Mouse (Mus musculus): ENCODE results near the gene 1110004F10Rik.

The 1110004F10Rik gene

DNA sequence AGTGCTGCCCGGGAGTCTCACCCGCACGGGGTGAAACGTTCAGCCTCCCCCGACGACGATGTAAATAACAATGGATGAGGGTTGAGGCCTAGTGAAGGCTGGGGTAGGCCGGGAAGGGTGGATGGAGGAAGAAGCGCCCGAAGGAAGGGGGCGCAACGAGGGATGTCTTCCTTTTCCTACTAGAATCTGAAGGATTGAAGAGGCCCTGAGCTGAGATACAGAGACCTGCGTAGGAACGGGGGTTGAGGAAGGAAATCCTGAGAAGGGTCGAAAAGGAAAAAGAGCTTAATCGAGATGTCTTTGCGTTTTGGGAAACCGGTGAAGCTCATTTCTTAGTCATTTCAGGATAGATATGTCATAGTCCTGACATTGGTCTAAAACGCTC lies 54.3 kb downstream of the 1110004F10Rik start:
- DNase-seq = no peak

DNA sequence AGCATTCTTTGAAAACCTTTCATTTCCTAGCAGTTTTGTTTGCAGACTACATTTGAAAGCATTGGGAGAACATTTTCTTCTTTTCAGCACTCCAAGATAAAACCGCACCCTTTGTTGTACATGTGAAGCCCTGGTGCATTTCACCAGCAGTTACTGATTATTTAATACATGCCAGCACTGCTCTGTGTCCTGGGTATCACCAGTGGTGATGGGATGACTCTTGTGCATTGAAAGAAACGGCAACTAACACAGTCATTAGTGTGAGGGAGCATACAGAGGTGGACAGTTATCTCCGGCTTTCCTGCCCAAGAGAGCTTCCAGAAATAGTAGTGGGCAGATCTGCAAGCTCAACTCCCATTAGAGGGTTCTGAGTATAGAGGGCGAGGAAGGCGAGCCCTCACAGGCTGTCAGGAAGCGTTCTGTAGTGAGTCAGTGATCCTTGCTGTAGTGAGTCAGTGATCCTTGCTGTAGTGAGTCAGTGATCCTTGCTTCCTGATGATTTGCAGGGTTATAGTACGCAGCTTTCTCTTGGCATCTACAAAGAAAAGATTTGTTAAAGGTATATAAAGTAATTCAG lies 60.8 kb downstream of the 1110004F10Rik start:
- no peak for DNase-seq

DNA sequence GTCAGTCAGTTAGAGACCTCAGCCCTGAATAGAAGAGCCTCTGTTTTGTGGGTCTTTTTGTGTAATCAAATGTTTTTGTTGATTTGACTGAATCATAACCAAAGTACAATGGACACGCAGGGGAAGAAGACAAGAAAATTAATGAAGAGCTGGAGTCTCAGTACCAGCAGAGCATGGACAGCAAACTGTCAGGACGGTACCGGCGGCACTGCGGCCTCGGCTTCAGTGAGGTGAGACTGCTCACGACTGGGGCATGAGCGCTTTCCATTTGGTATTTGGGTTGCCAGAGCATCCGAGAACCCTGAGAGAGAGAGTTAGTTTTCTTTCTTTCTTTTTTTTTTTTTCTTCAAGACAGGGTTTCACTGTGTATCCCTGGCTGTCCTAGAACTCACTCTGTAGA lies 63.9 kb downstream of the 1110004F10Rik start:
- DNase-seq = no peak

DNA sequence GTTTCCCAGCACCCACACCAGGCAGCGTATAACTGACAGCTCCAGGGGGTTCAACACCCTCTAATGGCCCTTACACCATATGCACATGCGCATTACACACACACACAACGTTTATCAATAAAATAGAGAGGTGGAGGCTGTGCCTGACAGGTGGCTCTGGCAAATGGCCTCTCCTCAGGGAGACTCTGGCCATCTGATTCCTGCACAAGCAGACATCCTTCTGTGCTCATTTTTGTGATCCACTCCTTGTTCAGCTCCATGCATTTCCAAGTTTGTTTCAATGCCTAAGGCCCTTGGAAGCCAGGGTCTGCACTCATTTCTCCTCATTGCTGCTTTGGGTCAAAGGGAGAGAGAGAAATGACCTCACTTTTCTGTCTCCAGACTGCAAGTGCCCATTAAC lies 71.5 kb downstream of the 1110004F10Rik start:
- no peak for DNase-seq

DNA sequence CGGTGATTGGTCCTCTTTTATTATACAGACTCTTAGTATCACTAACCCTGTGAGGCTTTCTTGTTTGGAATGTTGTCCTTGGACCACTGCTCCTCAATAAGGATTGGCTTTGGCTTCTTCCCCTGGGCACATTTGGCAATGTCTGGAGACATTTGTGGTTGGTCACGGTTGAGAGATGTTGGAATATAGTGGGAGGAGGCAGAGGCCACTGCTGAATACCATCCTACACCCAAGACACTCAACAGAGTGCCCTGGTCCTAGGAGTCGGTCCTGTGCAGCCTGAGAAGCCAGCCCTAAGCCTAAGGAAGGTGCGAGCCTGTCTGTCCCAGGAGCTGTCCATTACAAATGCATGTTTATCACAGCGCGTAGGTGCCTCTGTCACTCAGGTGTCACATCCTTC lies 72.3 kb downstream of the 1110004F10Rik start:
- no peak for DNase-seq

DNA sequence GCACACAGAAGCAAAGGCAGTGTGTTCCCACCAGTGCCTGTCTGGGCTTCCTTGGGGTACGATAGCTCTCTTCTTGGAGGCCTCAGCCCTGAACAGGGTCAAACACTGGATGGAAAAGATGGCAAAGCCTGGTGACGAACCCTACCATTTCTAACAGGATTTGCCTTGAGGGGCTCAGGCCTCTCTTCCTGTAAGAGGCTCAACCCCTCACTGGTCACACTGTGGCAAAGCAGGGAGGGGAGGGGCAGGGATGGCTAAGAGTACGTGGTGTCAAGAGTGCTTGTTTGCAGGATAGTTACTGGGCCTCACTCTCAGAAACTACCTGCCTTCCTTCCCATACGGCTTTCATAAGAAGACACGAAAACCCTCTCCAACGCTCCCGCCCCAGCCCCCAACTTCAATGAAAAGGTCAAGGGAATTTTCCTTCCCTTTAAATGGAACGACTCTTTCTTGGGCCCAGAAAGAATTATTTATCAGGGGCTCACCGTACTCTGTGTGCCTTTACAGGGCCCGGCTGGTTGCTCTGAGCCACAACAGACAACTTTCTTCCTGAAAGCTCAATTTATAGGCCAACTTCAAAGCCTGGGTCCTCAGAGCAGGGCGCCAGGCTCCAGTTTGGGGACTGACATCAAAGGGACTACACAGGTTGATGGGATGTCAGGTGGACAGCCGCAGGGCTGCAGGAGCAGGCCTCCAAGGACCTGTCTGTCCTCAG lies 76.2 kb downstream of the 1110004F10Rik start:
- DNase-seq = no peak

DNA sequence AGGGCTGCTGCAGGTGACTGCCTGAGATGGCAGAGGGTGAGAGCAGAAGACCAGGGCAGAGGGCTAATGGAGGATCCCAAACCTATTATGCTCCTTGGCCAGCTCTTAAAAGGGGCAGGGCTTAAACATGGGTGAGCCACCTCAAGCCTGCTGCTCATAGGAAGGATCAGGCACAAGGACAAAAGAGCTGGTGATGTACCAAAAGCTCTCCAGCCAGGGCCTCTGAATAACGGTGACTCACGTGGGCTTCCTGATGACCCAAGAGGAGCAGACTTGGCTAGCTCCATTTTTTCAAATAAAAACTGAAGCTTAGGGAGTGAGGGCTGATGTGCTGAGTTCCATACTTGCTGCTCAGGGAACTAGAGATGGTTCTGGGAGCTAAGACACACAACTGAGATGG lies 76.8 kb downstream of the 1110004F10Rik start:
- DNase-seq = no peak

DNA sequence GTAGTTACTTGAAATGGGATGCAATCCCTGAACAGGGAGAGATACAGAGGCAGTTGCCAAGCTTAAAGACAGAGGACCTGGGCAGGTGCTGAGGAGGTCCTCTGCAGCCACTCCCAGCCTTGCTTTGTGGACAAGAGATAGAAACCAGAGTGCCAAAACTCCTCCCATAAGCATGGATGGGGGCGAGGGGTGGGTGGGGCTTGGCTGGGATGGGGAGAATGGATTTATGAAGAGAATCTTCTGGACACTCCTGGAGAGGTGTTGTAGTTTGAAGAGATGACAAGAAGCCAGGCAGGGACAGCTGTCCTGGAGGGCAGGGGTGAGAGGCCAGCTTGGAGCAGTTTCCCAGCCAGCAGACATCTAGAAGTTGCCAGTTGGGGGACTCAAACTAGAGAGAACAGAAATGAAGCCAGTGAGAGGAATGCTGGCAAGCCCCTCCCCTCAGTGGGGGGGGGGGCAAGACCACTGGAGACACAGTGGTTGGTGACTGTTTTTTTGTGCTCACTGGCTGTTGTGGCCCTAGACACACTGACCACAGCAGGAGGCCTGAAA lies 80.2 kb downstream of the 1110004F10Rik start:
- no peak for DNase-seq

DNA sequence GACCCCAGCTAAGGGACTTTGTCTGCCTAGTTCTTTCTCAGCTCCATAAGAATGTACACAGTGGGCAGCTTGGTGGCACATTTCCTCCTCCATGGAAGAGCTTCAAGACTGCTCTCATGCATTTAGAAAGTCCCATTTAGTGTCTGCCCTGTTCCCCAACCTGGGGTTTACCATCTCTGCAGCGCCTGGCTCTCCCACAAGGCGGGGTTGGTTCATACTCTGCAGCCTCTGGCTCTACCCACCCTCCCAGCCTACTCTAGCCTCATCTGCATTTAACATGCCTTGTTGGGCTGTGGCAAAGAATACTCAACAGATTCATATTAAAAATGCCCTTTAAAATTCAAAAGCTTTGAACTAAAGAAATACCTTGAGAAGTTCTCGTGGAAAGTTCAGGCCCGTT lies 81.5 kb downstream of the 1110004F10Rik start:
- no peak for DNase-seq

DNA sequence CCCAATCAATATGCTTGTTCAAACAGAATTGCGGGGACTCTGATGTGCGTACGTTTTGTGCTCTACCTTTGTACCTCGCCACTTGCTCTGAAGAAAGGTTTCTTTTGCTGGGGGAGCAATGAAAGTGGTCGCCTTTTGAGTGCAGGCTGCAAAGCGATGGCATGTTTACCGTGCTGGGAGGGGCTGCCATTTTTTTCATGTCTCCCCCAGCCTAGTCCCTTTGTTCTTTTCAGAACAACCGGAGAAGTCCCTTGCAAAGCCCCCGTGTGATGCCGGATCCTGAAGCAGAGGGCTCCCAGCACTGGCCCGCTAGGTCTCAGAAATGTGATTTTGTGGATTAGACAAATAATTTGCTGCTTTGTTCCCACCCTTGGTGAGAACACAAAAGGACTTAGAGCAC lies 82.0 kb downstream of the 1110004F10Rik start:
- DNase-seq = no peak

DNA sequence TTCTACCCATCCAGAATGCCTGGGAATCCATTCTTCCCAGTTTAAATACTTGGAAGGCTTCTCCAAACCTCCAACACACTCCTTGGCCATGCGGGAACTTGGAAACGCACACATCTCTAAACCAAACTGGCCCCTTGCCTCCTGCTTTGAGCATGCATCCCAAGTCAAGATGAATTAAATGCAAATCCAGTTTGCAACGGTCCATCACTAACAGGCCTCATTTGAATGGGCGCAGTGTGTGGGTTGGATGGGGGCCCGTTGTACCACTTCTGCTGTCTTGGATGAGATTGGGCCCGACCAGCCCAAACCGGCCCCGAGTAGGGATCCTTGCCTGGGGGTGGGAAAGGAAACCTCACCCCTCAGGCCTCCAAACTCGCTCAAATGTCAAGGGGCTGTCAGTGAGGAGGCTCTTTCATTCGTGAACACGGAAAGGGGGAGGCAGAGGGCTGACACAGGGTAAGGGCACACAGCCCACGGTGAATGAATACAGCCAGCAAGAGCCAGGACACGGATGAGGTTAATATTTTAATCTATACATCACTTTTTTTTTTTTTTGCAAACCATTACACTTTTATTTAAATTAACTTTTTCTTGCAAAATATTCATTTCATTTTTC lies 83.9 kb downstream of the 1110004F10Rik start:
- DNase-seq = no peak

DNA sequence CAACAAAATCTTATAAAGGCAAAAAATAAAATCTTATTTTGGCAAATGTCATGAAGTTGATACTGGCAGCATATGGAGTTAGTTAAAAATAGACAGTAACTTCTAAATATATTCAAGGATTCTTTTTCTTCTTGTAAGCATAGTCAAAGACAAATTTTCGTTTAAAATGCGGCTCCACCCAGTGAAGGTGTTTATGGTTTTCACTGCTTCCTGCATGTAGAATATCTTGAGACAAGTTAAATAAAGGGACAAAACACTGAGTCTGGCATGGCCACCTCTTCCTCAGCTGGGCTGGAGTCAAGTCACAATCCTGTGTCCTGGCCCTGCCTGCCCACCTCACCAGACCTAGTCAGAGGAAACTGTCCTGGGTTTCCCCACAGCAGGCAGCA lies 84.4 kb downstream of the 1110004F10Rik start:
- no peak for DNase-seq

DNA sequence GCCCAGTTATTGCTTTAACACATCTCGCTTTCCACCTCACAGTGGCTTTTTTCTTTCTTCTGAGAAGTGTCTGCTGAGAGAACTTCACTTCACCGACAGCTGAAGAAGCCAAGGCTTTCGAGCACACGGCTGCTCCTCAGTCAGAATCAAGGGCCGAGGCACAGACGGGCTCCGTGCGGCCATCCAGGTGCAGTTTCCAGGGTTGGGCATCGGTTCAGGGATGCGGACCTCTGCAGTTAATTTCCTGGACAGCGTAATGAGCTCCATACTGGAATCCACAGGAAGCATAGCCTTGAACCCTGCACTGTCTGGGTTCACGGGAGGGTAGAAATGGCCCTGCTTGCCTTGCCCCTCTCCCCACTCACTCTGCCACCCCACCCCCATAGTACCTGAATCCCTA lies 84.9 kb downstream of the 1110004F10Rik start:
- no peak for DNase-seq

DNA sequence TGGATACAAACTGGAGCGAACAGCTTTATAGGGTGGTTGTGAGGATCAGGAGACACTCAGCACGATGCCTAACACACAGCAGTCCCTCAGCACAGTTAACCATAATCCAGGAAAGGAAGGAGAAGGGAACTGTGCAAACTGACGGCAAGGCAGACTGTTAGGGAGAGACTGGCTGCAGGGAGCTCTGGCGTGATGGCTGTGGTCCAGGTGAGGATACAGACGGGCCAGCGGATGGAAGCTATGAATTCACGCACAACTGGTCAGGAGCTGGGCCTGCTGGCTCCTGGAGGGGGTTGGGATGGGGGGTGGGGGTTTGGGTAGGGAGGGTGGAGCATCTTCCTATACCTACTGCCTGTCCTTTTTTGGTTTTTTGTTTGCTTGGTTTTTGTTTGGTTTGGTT lies 86.5 kb downstream of the 1110004F10Rik start:
- no peak for DNase-seq

DNA sequence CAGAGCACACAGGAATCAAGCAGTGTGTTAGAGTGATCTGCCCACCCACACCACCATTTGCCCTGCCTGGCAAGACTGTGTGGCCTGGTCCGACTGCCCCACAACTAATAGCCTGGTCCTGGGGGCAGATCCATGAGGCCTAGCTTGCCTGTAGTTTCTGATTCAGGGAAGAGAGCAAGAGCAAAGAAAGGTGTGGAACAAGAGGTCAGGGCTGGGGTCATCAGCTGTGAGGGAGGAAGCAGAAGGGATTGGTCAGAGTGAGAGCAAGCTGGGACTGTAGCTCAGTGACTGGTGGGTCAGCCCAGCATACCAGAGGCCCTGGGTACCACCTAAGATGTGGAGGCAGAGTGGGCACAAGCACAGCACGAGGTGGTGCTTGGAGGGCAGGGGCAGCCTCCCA lies 87.9 kb downstream of the 1110004F10Rik start:
- DNase-seq = no peak

DNA sequence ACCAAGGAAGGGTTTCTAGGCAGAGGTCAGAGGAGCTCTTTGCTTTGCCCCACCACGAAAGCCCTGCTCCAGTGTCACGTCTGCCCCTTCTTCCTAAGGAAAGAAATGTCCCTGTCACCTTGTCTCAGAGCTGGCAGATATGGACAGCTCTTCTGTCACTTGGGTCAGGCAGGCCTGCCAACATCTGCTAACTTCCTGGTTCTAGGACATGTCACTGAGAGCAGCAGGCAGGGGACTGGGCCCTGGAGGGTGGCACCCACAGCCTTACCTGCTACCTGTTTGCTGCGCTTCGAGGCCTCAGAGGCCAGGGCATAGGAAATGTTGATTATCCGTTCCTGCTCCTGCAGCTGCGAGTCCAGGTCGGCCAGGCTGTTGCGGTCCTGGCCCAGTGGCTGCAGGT lies 89.1 kb downstream of the 1110004F10Rik start:
- DNase-seq = no peak

DNA sequence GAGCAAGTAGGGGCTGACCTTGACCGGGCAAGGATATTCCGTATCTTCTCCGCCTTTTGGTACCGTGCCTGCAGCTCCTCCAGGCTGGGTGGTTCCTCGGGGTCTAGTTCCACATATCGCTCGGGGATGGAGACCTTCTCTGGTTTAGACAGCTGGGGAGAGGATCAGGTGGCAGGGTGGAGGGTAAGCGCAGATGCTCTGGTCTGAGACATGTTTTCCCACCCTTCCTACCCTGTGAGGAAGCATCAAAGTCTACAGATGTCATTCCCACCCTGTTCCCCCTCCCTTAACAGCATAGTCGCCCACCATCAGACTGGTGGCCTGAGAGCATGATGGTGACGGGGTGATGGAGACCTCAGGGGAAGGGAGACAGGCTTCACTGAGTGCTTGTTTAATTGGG lies 90.2 kb downstream of the 1110004F10Rik start:
- DNase-seq = no peak

DNA sequence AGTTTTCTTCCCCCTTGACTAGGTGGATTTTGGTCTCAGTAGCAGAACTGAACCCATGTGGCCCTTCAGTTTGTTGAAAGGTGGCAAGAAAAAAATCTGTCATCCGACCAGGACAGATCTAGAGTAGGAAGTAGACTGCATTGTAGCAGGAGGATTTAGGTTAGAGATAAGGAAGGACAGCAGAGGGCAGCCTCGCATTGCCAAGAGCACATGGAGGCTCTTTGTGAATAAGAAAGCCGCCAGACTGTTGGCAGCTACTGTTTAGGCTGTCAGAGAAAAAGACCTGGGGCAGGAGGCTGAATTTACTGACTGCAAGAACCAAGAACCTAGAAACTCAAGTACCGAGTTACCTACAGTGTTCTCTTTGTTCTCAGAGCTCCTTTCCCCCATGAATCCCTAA lies 92.2 kb downstream of the 1110004F10Rik start:
- DNase-seq = peak; percentile 52

DNA sequence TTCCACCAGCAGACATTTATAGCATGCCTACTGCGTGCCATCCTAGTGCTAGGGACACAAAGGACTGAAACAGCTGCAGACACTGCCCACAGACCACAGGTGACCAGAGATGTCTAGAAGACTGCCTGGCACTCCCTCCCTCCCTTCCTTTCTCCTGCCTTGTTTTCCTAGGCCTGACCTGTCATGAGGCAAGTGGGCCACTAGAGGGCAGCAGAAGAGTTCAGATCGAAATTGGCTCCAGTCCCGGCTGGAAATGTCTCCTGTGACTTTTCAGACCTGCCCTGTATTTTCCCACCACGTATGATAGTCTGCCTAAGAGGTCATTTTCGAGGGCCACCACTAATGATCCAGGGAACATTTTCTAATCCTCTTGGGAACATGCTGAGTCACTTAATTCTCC lies 92.9 kb downstream of the 1110004F10Rik start:
- peak; percentile 87 for DNase-seq

DNA sequence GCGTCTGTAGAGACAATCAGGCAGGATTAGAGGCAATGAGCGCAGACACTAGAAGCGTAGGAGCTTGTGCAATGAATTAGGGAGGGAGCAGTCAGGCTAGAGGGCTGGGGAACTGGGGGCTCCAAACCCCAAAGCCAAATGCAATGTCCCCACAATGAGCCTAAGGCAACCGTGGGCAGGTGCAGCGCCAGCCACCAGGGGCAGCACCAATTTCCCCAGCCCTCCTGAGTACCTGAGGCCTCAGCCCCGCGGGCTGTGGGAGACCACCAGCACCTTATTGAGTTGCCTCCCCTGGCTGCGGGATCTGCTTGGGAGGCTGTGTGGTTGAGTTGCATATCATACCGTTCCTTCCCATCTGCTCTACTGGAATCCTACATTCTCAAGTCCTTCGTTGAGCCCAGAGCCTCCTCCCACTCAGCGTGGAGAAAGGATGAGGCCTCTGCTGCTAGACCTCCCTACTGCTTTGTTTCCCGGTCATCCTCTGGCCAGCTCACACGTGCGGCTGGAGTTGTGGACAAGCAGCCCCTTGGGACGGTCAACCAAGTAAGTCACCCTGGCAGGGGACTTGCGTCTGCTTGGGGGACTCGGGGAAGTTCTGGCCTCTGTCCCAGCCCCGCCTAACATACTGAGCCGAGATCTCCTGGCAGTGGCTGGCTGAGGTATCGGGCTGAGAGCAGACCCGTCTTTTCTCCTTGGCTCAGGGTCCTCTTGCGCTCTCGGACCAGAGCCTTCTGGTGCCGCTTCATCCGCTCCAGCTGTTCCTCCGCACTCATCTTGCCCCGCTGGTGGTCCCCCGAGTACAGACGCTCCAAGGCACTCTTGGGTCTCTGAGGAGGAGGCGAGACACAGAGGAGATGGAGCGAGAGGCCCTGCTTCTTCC lies 95.5 kb downstream of the 1110004F10Rik start:
- DNase-seq = no peak

DNA sequence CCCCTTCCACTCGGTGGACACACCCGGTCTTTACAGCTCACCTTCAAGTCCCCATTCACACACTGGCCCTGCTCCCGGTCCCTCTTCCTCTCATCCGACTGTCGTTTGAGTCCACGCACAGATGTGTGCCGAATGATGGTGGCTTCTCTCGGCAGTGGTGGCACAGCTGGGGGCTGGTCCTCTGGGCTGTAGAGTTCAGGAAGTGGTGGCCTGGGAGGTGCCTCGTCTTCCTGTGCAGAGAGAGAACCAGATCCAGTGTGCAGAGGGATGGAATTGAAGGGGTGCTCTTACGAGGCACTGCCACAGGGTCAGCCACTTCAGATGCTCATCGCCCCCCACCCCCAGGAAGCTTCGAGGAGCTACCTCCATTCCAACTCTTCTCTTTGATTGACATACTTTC lies 98.0 kb downstream of the 1110004F10Rik start:
- DNase-seq = no peak

DNA sequence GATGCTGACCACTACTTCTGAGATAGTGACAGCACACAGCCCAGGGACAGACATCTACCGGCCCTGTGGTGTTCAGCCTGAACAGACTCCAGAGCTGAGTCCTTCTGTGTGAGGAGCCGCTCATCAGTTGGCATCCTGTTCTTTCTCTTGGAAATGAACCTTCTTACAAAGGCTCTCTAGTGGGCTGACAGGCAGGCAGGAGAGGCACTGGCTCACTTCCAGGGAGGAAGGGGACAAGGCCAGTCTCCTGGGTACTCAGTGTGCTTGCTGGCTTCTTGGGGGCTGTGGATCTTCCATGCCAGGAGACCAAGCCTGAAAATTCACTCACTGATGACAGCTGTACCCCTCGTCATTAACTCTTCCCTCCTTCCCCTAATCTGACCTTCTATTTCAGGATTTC lies 98.5 kb downstream of the 1110004F10Rik start:
- DNase-seq = no peak

DNA sequence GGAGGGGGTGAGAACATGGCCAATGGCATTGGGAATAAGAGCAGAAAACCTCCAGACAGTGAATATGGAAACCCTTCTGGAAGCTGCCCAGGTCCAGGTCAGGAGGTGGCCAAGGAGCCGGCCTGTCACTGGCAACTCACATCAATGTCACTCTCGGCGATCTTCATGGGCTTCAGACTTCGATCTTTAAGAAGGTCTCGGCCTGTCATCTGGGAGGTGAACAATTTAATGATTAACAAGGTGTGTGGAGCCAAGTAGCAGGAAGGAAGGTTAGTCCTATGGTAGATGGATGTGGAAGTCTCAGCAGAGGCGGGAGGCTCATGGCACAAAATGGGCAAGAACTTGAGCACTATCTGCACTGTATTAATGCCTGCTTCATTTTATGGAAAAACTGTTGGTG lies 105.8 kb downstream of the 1110004F10Rik start:
- no peak for DNase-seq

All from embryo, embryonic 11 days (tissue).